ENCODE assay signal across 22 mouse cellular contexts in genomic region chr12:110059321-110059720, GRCm38 (mm10).
A peak's percentile ranks its signal among the peaks of the same experiment; 100 is the strongest.
DNase-seq lines count a peak whose midpoint lies in the region; ATAC-seq and TF ChIP-seq lines count a peak whose summit lies in the region.
"Had no signal": no experiment of that assay in that cellular context is flagged by ENCODE, and none has a peak within 500 bp of the region (broad histone marks: within the 10 kb centered on the region; RNA-seq: fewer than 3 reads in every experiment).

No protein-coding gene starts in this region.

- TF ChIP-seq CTCF in liver, adult 2 months (IDR thresholded peaks at IDR 0.05; ENCODE audit: low read depth, low read length) = peak; percentile 50; the same call in 1 of the 2 replicates

- H3K9me3 ChIP-seq in forebrain, embryonic 11.5 days (ENCODE audit: control insufficient read depth, low read length) = no peaks in the 10 kb centered on the region
- H3K9me3 ChIP-seq in forebrain, embryonic 15.5 days = no peaks in the 10 kb centered on the region

- H3K4me1 ChIP-seq in forebrain, embryonic 11.5 days (replicated peaks; ENCODE audit: control insufficient read depth, insufficient read depth, low read length) = no peaks in the 10 kb centered on the region
- H3K4me1 ChIP-seq in forebrain, embryonic 15.5 days = no peaks in the 10 kb centered on the region
- H3K4me1 ChIP-seq in liver, adult 2 months (ENCODE audit: control insufficient read depth, insufficient read depth, low read length) = peaks cover 6% of the 10 kb centered on the region

- H3K9ac ChIP-seq in forebrain, embryonic 11.5 days (ENCODE audit: low read length) = no peak overlapping the region
- no peak overlapping the region for H3K9ac ChIP-seq in forebrain, embryonic 15.5 days (replicated peaks)
- no peak overlapping the region for H3K9ac ChIP-seq in liver, adult 2 months (ENCODE audit: low read depth, low read length)

- no peak for ATAC-seq in forebrain, embryonic 11.5 days (replicated peaks; ENCODE audit: low FRiP score)
- ATAC-seq in forebrain, embryonic 15.5 days (replicated peaks) = no peak
- ATAC-seq in granulocyte monocyte progenitor cell, adult 5-6 weeks (replicated peaks; ENCODE audit: poor library complexity, severe bottlenecking) = peak; percentile 25
- 0 out of 2 replicates have a peak, but pooled peaks have one; percentile 34 for ATAC-seq in megakaryocyte progenitor cell, adult 5-6 weeks (replicated peaks; ENCODE audit: poor library complexity)
- ATAC-seq: activated CD4-positive, CD25-positive, alpha-beta regulatory T cell, adult 4 months; CD4-positive, CD25-positive, alpha-beta regulatory T cell, adult 4 months; Patski had no signal

- DNase-seq in forebrain, embryonic 11.5 days (ENCODE audit: low spot score) = peak; percentile 15
- peak; percentile 97 for DNase-seq in liver, adult 2 months (ENCODE audit: extremely low read depth, low read depth, low spot score)
- DNase-seq in liver = no peak
- no peak for DNase-seq in cerebellum, adult 11 months
- no peak for DNase-seq in cerebellum, postnatal 10 days
- DNase-seq: adrenal gland, adult 2 months; adrenal gland, adult 8-10 months; adrenal gland, postnatal 10 days; adrenal gland, postnatal 14 days; adrenal gland, postnatal 25 days; adrenal gland, postnatal 36 days; B cell, adult 2 months; cerebellum, adult 11-12 months; cerebellum, adult 18-20 months had no signal

- no peaks in the 10 kb centered on the region for H3K36me3 ChIP-seq in forebrain, embryonic 11.5 days (ENCODE audit: control insufficient read depth, insufficient read depth, low read length)
- H3K36me3 ChIP-seq in forebrain, embryonic 15.5 days = no peaks in the 10 kb centered on the region
- H3K36me3 ChIP-seq in liver, adult 2 months (ENCODE audit: control insufficient read depth, insufficient read depth, low read length) = no peaks in the 10 kb centered on the region
- H3K36me3 ChIP-seq: G1E had no signal

- WGBS in forebrain, embryonic 11.5 days = 86% methylated on average over 5 of the region's 5 CpGs
- 78% methylated on average over 5 of the region's 5 CpGs for WGBS in forebrain, embryonic 15.5 days
- WGBS in liver, adult 2 months = 19% methylated on average over 5 of the region's 5 CpGs

- no peaks in the 10 kb centered on the region for H3K79me2 ChIP-seq in liver, adult 2 months (ENCODE audit: control insufficient read depth, insufficient read depth, low read length)

- no peaks in the 10 kb centered on the region for H3K27me3 ChIP-seq in forebrain, embryonic 11.5 days (ENCODE audit: control insufficient read depth, insufficient read depth, low read length)
- H3K27me3 ChIP-seq in forebrain, embryonic 15.5 days = no peaks in the 10 kb centered on the region
- H3K27me3 ChIP-seq in liver, adult 2 months (ENCODE audit: control insufficient read depth, insufficient read depth, low read length) = no peaks in the 10 kb centered on the region
- H3K27me3 ChIP-seq: CH12.LX, Patski had no signal

- no peak for TF ChIP-seq POLR2A in liver, adult 2 months (IDR thresholded peaks at IDR 0.05; ENCODE audit: extremely low read depth, insufficient read depth, low read length)

- no peak overlapping the region for H3K27ac ChIP-seq in forebrain, embryonic 11.5 days (ENCODE audit: low read depth, low read length)
- H3K27ac ChIP-seq in forebrain, embryonic 15.5 days (replicated peaks) = no peak overlapping the region
- peak overlapping the region; percentile 50 for H3K27ac ChIP-seq in liver, adult 2 months (replicated peaks; ENCODE audit: insufficient read depth, low read depth, low read length)

- H3K4me2 ChIP-seq in forebrain, embryonic 11.5 days (ENCODE audit: low read depth, low read length, severe bottlenecking) = no peak overlapping the region
- H3K4me2 ChIP-seq in forebrain, embryonic 15.5 days (replicated peaks) = no peak overlapping the region

- H3K4me3 ChIP-seq in forebrain, embryonic 11.5 days (ENCODE audit: low read depth, low read length) = no peak overlapping the region
- H3K4me3 ChIP-seq in forebrain, embryonic 15.5 days = no peak overlapping the region
- no peak overlapping the region for H3K4me3 ChIP-seq in liver, adult 2 months (ENCODE audit: insufficient read depth, low read depth, low read length)

Comparison
In these comparisons a context has a peak if more than half of its experiments do, and no peak if none do; other contexts are left out.
1. DNase-seq: peak in forebrain, embryonic 11.5 days (single experiment) and liver, adult 2 months (single experiment); none in liver (single experiment), cerebellum, adult 11 months (single experiment) and cerebellum, postnatal 10 days (0 of 2).
2. ATAC-seq: peak in granulocyte monocyte progenitor cell, adult 5-6 weeks (single experiment) and megakaryocyte progenitor cell, adult 5-6 weeks (single experiment); none in forebrain, embryonic 11.5 days (single experiment) and forebrain, embryonic 15.5 days (single experiment).